Mouse (Mus musculus): ENCODE data around the gene Asah2. TPM values are rescaled to one million over a fixed set of nuclear protein-coding genes. Genes with fewer than 3 reads are reported as not detected.

Asah2 gene
- polyA plus RNA-seq, 1 experiment from 2014 or later, result 0.34 TPM

- Histone ChIP-seq H3K27ac (no peak overlapping the region), H3K9me3 (no peaks in the 10 kb centered on the region), H3K4me3 (no peak overlapping the region), H3K4me1 (replicated peaks) (no peaks in the 10 kb centered on the region), H3K27me3 (ENCODE audit: insufficient read depth, poor library complexity, severe bottlenecking) (no peaks in the 10 kb centered on the region), H3K36me3 (no peaks in the 10 kb centered on the region)
- WGBS, result 78% methylated on average over 7 of the region's 7 CpGs
- DNase-seq (ENCODE audit: low spot score), result no peak
Measured at GRCm38 (mm10) chr19:32018585-32018984, 89.4 kb downstream of the Asah2 start.

- no peak overlapping the region for H3K27ac ChIP-seq
- H3K4me3 ChIP-seq, result no peak overlapping the region
- DNase-seq (ENCODE audit: low spot score), result no peak
- no peaks in the 10 kb centered on the region for H3K27me3 ChIP-seq (ENCODE audit: insufficient read depth, poor library complexity, severe bottlenecking)
- WGBS, result 85% methylated on average over 5 of the region's 5 CpGs
- no peaks in the 10 kb centered on the region for H3K4me1 ChIP-seq (replicated peaks)
- H3K9me3 ChIP-seq, result no peaks in the 10 kb centered on the region
- no peaks in the 10 kb centered on the region for H3K36me3 ChIP-seq
Measured at GRCm38 (mm10) chr19:32018053-32018452, 90.0 kb downstream of the Asah2 start.

DNA sequence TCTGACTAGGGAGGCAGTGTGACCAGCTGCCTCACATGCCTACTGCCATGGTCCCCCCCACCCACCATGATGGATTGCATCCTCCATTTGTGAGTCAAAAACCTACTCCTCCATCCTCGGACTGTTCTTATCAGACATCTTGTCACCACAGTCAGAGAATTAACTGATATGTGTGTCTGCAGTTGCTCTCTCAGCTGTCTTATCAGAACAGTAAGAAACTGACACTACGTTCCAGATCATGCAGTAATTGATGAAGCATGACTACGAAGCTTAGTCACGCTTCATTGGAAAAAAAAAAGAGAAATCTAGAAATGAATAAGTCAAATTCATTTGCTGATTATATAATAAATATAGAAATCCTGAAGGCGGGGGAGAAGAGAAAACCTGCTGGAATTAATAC is 105.4 kb downstream of the Asah2 start:
- H3K9me3 ChIP-seq, result no peaks in the 10 kb centered on the region
- no peaks in the 10 kb centered on the region for H3K4me1 ChIP-seq (replicated peaks)
- H3K27ac ChIP-seq, result no peak overlapping the region
- no peak overlapping the region for H3K4me3 ChIP-seq
- DNase-seq (ENCODE audit: low spot score), result no peak
- no peaks in the 10 kb centered on the region for H3K27me3 ChIP-seq (ENCODE audit: insufficient read depth, poor library complexity, severe bottlenecking)
- no peaks in the 10 kb centered on the region for H3K36me3 ChIP-seq
- WGBS, result 80% methylated on average over 5 of the region's 5 CpGs

- WGBS, result 90% methylated on average over 3 of the region's 3 CpGs
- Histone ChIP-seq H3K27me3 (ENCODE audit: insufficient read depth, poor library complexity, severe bottlenecking) (no peaks in the 10 kb centered on the region), H3K4me3 (no peak overlapping the region), H3K9me3 (no peaks in the 10 kb centered on the region), H3K27ac (no peak overlapping the region), H3K4me1 (replicated peaks) (no peaks in the 10 kb centered on the region), H3K36me3 (no peaks in the 10 kb centered on the region)
- no peak for DNase-seq (ENCODE audit: low spot score)
Measured at GRCm38 (mm10) chr19:31996916-31997315, 111.1 kb downstream of the Asah2 start.

- Histone ChIP-seq H3K36me3 (no peaks in the 10 kb centered on the region), H3K4me3 (no peak overlapping the region), H3K4me1 (replicated peaks) (no peaks in the 10 kb centered on the region), H3K27me3 (ENCODE audit: insufficient read depth, poor library complexity, severe bottlenecking) (no peaks in the 10 kb centered on the region), H3K27ac (no peak overlapping the region), H3K9me3 (no peaks in the 10 kb centered on the region)
- DNase-seq (ENCODE audit: low spot score), result no peak
- WGBS, result 91% methylated on average over 6 of the region's 6 CpGs
Measured at GRCm38 (mm10) chr19:31991057-31991456, 117.0 kb downstream of the Asah2 start.

DNA sequence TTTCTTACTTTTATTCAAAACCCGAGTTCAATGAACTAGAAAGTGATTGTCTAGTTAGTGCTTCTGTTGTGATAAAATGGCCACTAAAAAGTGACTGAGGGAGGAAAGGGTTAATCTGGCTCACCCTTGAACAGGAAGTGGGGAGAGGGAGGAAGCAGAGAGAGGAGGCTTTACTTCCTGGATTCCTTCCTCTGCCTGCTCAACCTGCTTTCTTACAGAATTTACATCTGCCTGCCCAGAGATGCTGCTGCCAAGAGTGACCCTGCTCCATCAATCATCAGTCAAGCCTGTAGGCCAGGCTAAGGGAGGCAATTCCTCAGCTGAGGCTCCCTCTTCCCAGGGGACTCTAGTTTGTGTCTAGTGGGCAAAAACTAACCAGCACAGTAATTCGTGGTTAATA is 132.1 kb downstream of the Asah2 start:
- 78% methylated on average over 2 of the region's 2 CpGs for WGBS
- H3K27ac ChIP-seq, result no peak overlapping the region
- H3K4me1 ChIP-seq (replicated peaks), result 0 out of 2 replicates have a peak, but pooled peaks cover 2% of the 10 kb centered on the region
- H3K36me3 ChIP-seq, result no peaks in the 10 kb centered on the region
- no peak for DNase-seq (ENCODE audit: low spot score)
- no peaks in the 10 kb centered on the region for H3K9me3 ChIP-seq
- H3K27me3 ChIP-seq (ENCODE audit: insufficient read depth, poor library complexity, severe bottlenecking), result no peaks in the 10 kb centered on the region
- no peak overlapping the region for H3K4me3 ChIP-seq

DNA sequence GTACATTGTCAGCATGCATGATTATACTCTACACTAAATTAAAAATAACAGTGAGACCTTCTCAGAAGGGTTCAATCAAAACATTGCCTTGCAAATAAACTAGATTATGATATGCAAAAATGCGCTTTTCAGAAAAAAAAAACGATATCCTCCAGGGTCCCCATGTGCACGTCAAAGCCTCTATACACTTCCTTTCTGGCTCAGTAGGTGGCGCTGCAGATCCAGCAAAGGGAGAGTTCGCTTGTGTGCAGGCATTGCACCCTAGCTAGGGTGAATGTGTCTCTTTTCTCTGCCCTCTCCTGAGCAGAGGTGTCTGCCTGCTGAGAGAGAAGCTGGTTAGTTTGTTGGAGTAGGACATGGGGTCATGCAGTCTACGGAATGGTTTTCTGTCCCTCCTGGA is 136.0 kb downstream of the Asah2 start:
- no peaks in the 10 kb centered on the region for H3K36me3 ChIP-seq

GRCm38 (mm10) chr19:31971405-31971804 is 136.6 kb downstream of the Asah2 start:
- Histone ChIP-seq H3K36me3 (no peaks in the 10 kb centered on the region), H3K4me1 (replicated peaks) (0 out of 2 replicates have a peak, but pooled peaks cover 2% of the 10 kb centered on the region), H3K27ac (no peak overlapping the region), H3K9me3 (no peaks in the 10 kb centered on the region), H3K27me3 (ENCODE audit: insufficient read depth, poor library complexity, severe bottlenecking) (peaks cover 3% of the 10 kb centered on the region), H3K4me3 (no peak overlapping the region)
- WGBS, result 53% methylated on average over 3 of the region's 3 CpGs
- no peak for DNase-seq (ENCODE audit: low spot score)

More for the DNA sequence above, 136.0 kb downstream of the Asah2 start:
- no peak overlapping the region for H3K27ac ChIP-seq
- H3K27me3 ChIP-seq (ENCODE audit: insufficient read depth, poor library complexity, severe bottlenecking), result peaks cover 3% of the 10 kb centered on the region
- WGBS, result 13% methylated on average over 6 of the region's 6 CpGs
- DNase-seq (ENCODE audit: low spot score), result peak; percentile 80
- H3K4me1 ChIP-seq (replicated peaks), result 0 out of 2 replicates have a peak, but pooled peaks cover 2% of the 10 kb centered on the region
- H3K9me3 ChIP-seq, result no peaks in the 10 kb centered on the region
- H3K4me3 ChIP-seq, result no peak overlapping the region

- WGBS, result 80% methylated on average over 5 of the region's 5 CpGs
- H3K36me3 ChIP-seq, result no peaks in the 10 kb centered on the region
- H3K27me3 ChIP-seq (ENCODE audit: insufficient read depth, poor library complexity, severe bottlenecking), result peaks cover 3% of the 10 kb centered on the region
- H3K4me1 ChIP-seq (replicated peaks), result no peaks in the 10 kb centered on the region
- H3K9me3 ChIP-seq, result no peaks in the 10 kb centered on the region
- H3K4me3 ChIP-seq, result no peak overlapping the region
- DNase-seq (ENCODE audit: low spot score), result no peak
- no peak overlapping the region for H3K27ac ChIP-seq
Measured at GRCm38 (mm10) chr19:31967933-31968532, 140.0 kb downstream of the Asah2 start.

DNA sequence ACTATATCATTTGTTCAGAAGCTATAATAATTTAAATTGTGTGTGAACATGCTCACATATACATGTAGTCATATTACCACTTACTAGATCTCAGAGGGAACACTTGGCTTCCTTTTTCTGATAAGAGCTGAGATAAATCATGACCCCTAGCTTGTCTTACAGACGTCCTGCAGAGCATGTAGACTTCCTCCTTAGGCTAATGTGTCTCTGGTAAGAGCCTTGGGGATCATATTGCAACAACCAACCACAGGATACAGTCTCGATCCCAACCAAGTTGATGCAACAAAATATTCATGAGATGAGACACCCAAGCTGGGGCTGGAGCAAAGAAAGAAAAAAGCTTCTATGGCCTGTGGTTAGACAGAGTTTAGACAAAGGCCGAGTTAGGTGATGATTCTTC is 144.9 kb downstream of the Asah2 start:
- no peaks in the 10 kb centered on the region for H3K36me3 ChIP-seq
- WGBS, result 58% methylated on average over 3 of the region's 3 CpGs
- no peak overlapping the region for H3K4me3 ChIP-seq
- DNase-seq (ENCODE audit: low spot score), result no peak
- H3K9me3 ChIP-seq, result no peaks in the 10 kb centered on the region
- H3K4me1 ChIP-seq (replicated peaks), result no peaks in the 10 kb centered on the region
- no peaks in the 10 kb centered on the region for H3K27me3 ChIP-seq (ENCODE audit: insufficient read depth, poor library complexity, severe bottlenecking)
- H3K27ac ChIP-seq, result no peak overlapping the region

DNA sequence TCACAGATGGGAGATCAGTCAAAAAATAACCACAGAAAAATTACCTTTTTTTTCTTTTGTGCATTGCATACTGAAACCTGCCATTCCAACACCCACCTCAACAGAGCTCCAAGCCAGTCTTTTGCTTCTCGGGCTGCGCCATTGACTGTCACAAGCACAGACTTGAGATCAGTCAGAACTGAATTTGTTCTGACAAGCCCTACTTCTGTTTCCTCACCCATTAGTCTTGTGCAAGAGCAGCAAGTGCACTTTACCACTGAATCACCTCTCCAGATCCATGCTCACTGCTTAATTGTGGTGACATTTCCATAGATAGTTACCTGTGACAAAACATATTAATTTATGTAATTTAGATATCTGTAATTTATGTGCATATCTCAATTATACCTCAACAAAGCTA is 147.6 kb downstream of the Asah2 start:
- 94% methylated on average over 2 of the region's 2 CpGs for WGBS
- Histone ChIP-seq H3K4me3 (no peak overlapping the region), H3K27me3 (ENCODE audit: insufficient read depth, poor library complexity, severe bottlenecking) (no peaks in the 10 kb centered on the region), H3K27ac (no peak overlapping the region), H3K36me3 (no peaks in the 10 kb centered on the region), H3K4me1 (replicated peaks) (no peaks in the 10 kb centered on the region), H3K9me3 (no peaks in the 10 kb centered on the region)
- no peak for DNase-seq (ENCODE audit: low spot score)

GRCm38 (mm10) chr19:31956359-31956758 is 151.7 kb downstream of the Asah2 start:
- DNase-seq (ENCODE audit: low spot score), result no peak
- Histone ChIP-seq H3K27me3 (ENCODE audit: insufficient read depth, poor library complexity, severe bottlenecking) (no peaks in the 10 kb centered on the region), H3K27ac (no peak overlapping the region), H3K4me3 (no peak overlapping the region), H3K36me3 (no peaks in the 10 kb centered on the region), H3K4me1 (replicated peaks) (no peaks in the 10 kb centered on the region), H3K9me3 (no peaks in the 10 kb centered on the region)
- 82% methylated on average over 2 of the region's 2 CpGs for WGBS

- Histone ChIP-seq H3K27me3 (ENCODE audit: insufficient read depth, poor library complexity, severe bottlenecking) (no peaks in the 10 kb centered on the region), H3K36me3 (no peaks in the 10 kb centered on the region), H3K4me1 (replicated peaks) (no peaks in the 10 kb centered on the region), H3K9me3 (no peaks in the 10 kb centered on the region), H3K27ac (no peak overlapping the region), H3K4me3 (no peak overlapping the region)
- WGBS, result 89% methylated on average over 4 of the region's 4 CpGs
- DNase-seq (ENCODE audit: low spot score), result no peak
Measured at GRCm38 (mm10) chr19:31954696-31955095, 153.3 kb downstream of the Asah2 start.

- Histone ChIP-seq H3K4me3 (no peak overlapping the region), H3K4me1 (replicated peaks) (no peaks in the 10 kb centered on the region), H3K27me3 (ENCODE audit: insufficient read depth, poor library complexity, severe bottlenecking) (no peaks in the 10 kb centered on the region), H3K27ac (no peak overlapping the region), H3K36me3 (no peaks in the 10 kb centered on the region), H3K9me3 (no peaks in the 10 kb centered on the region)
- no peak for DNase-seq (ENCODE audit: low spot score)
- WGBS, result 90% methylated on average over 4 of the region's 4 CpGs
Measured at GRCm38 (mm10) chr19:31954267-31954666, 153.7 kb downstream of the Asah2 start.
